Mouse (Mus musculus) kidney, embryonic 16.5 days (tissue): ENCODE data around the gene Phf1. TPM values are rescaled to one million over a fixed set of nuclear protein-coding genes. Genes with fewer than 3 reads are reported as not detected.

ENCODE experiments used
- ATAC-seq: fragments of 200-750 bp; cut with Nextera tagmentation; 2 replicates; pipeline ENCODE4 v1.8.0; 2017; ENCODE audit warnings: moderate TSS enrichment; ENCODE audit not compliant: low FRiP score, low TSS enrichment
- H3K27ac ChIP-seq: fragments of 300-500 bp; sonication (generic); 2 replicates; pipeline ENCODE4 v1.5.1; 2014; ENCODE audit warnings: low read length
- H3K27me3 ChIP-seq: fragments of 300-500 bp; sonication (generic); 2 replicates; pipeline ENCODE4 v1.6.1; 2014; ENCODE audit warnings: low read length, control low read depth, mixed read lengths; ENCODE audit not compliant: insufficient read depth
- H3K36me3 ChIP-seq: fragments of 300-500 bp; sonication (generic); 2 replicates; pipeline ENCODE4 v1.6.1; 2014; ENCODE audit warnings: low read length, control low read depth, mixed read lengths; ENCODE audit not compliant: insufficient read depth
- H3K4me1 ChIP-seq: fragments of 300-500 bp; sonication (generic); 2 replicates; pipeline ENCODE4 v1.6.1; 2014; ENCODE audit warnings: low read length, control low read depth, mixed read lengths; ENCODE audit not compliant: insufficient read depth
- H3K4me2 ChIP-seq: fragments of 300-500 bp; sonication (generic); replicated peaks from 2 replicates; pipeline ENCODE4 v1.6.1; 2014; ENCODE audit warnings: low read depth, low read length
- H3K4me3 ChIP-seq: fragments of 300-500 bp; sonication (generic); 2 replicates; pipeline ENCODE4 v1.5.1; 2014; ENCODE audit warnings: mild to moderate bottlenecking, low read length
- H3K9ac ChIP-seq: fragments of 300-500 bp; sonication (generic); replicated peaks from 2 replicates; pipeline ENCODE4 v1.6.1; 2014; ENCODE audit warnings: low read length
- H3K9me3 ChIP-seq: fragments of 300-500 bp; sonication (generic); 2 replicates; pipeline ENCODE4 v1.6.1; 2016; ENCODE audit warnings: low read length, control low read depth
- WGBS: fragments of 180-500 bp; shearing (Covaris S2); extraction: QIAGEN DNeasy Blood & Tissue Kit; methylation state at CpG from one replicate; pipeline ENCODE4 v1.1.7; 2014; 5-methylcytosine and 5-hydroxymethylcytosine counted together
- polyA plus RNA-seq: library from polyadenylated mRNA; unstranded; fragments of >200 nt; fragmentation: Nextera tagmentation; extraction: Ambion mirVana; gene quantifications from 2 replicates; pipeline ENCODE4 v1.2.1, GENCODE M21; 2015

Gene Phf1
- polyA plus RNA-seq, 1 experiment from 2014 or later = 9.3 TPM

GRCm38 (mm10) chr17:26957872-26958271 lies 25.0 kb downstream of the Phf1 start:
- Histone ChIP-seq H3K9me3 (no peaks in the 10 kb centered on the region), H3K27me3 (no peaks in the 10 kb centered on the region), H3K4me1 (peaks cover 13% of the 10 kb centered on the region), H3K4me3 (no peak overlapping the region), H3K36me3 (peaks cover 61% of the 10 kb centered on the region), H3K4me2 (no peak overlapping the region), H3K27ac (no peak overlapping the region), H3K9ac (no peak overlapping the region)
- ATAC-seq = no peak
- WGBS = 96% methylated on average over 5 of the region's 5 CpGs

- Histone ChIP-seq H3K4me2 (no peak overlapping the region), H3K27ac (no peak overlapping the region), H3K4me3 (no peak overlapping the region), H3K27me3 (no peaks in the 10 kb centered on the region), H3K4me1 (peaks cover 3% of the 10 kb centered on the region; the same call in 1 of the 2 replicates), H3K9me3 (no peaks in the 10 kb centered on the region), H3K36me3 (peaks cover 66% of the 10 kb centered on the region), H3K9ac (no peak overlapping the region)
- 49% methylated on average over 5 of the region's 5 CpGs for WGBS
- no peak for ATAC-seq
These were observed 26.0 kb downstream of the Phf1 start for GRCm38 (mm10) chr17:26958880-26959279.

GRCm38 (mm10) chr17:26959815-26960214 lies 27.0 kb downstream of the Phf1 start:
- Histone ChIP-seq H3K4me3 (no peak overlapping the region), H3K9me3 (no peaks in the 10 kb centered on the region), H3K27me3 (no peaks in the 10 kb centered on the region), H3K27ac (no peak overlapping the region), H3K4me2 (no peak overlapping the region), H3K4me1 (no peaks in the 10 kb centered on the region), H3K36me3 (peaks cover 73% of the 10 kb centered on the region), H3K9ac (no peak overlapping the region)
- WGBS = 96% methylated on average over 4 of the region's 4 CpGs
- no peak for ATAC-seq

- H3K4me2 ChIP-seq = no peak overlapping the region
- no peaks in the 10 kb centered on the region for H3K9me3 ChIP-seq
- no peak overlapping the region for H3K4me3 ChIP-seq
- WGBS = 93% methylated on average over 21 of the region's 21 CpGs
- H3K9ac ChIP-seq = no peak overlapping the region
- H3K27ac ChIP-seq = no peak overlapping the region
- peaks cover 70% of the 10 kb centered on the region for H3K36me3 ChIP-seq
- no peaks in the 10 kb centered on the region for H3K4me1 ChIP-seq
- H3K27me3 ChIP-seq = no peaks in the 10 kb centered on the region
- no peak for ATAC-seq
These were observed 28.9 kb downstream of the Phf1 start for GRCm38 (mm10) chr17:26961572-26962240.

GRCm38 (mm10) chr17:26966993-26967392 lies 34.1 kb downstream of the Phf1 start:
- Histone ChIP-seq H3K36me3 (peaks cover 44% of the 10 kb centered on the region), H3K4me2 (no peak overlapping the region), H3K9ac (no peak overlapping the region), H3K27ac (no peak overlapping the region), H3K4me1 (peaks cover 10% of the 10 kb centered on the region), H3K9me3 (no peaks in the 10 kb centered on the region), H3K4me3 (no peak overlapping the region), H3K27me3 (no peaks in the 10 kb centered on the region)
- no peak for ATAC-seq
- 89% methylated on average over 11 of the region's 11 CpGs for WGBS

- H3K27me3 ChIP-seq = no peaks in the 10 kb centered on the region
- WGBS = 87% methylated on average over 6 of the region's 6 CpGs
- no peak overlapping the region for H3K4me2 ChIP-seq
- H3K27ac ChIP-seq = no peak overlapping the region
- H3K9ac ChIP-seq = no peak overlapping the region
- peaks cover 40% of the 10 kb centered on the region for H3K36me3 ChIP-seq
- peaks cover 14% of the 10 kb centered on the region for H3K4me1 ChIP-seq
- no peaks in the 10 kb centered on the region for H3K9me3 ChIP-seq
- no peak overlapping the region for H3K4me3 ChIP-seq
- no peak for ATAC-seq
These were observed 34.6 kb downstream of the Phf1 start for GRCm38 (mm10) chr17:26967477-26967876.

- Histone ChIP-seq H3K4me3 (no peak overlapping the region), H3K9ac (no peak overlapping the region), H3K36me3 (peaks cover 33% of the 10 kb centered on the region), H3K4me2 (no peak overlapping the region), H3K4me1 (peaks cover 14% of the 10 kb centered on the region), H3K27ac (no peak overlapping the region), H3K27me3 (no peaks in the 10 kb centered on the region), H3K9me3 (no peaks in the 10 kb centered on the region)
- ATAC-seq = no peak
- 82% methylated on average over 6 of the region's 6 CpGs for WGBS
These were observed 35.4 kb downstream of the Phf1 start for GRCm38 (mm10) chr17:26968200-26968611.

GRCm38 (mm10) chr17:26969257-26969656 lies 36.4 kb downstream of the Phf1 start:
- no peaks in the 10 kb centered on the region for H3K9me3 ChIP-seq
- H3K4me3 ChIP-seq = no peak overlapping the region
- peaks cover 28% of the 10 kb centered on the region for H3K36me3 ChIP-seq
- H3K27me3 ChIP-seq = no peaks in the 10 kb centered on the region
- no peak overlapping the region for H3K27ac ChIP-seq
- H3K9ac ChIP-seq = no peak overlapping the region
- 88% methylated on average over 6 of the region's 6 CpGs for WGBS
- no peak overlapping the region for H3K4me2 ChIP-seq
- peaks cover 21% of the 10 kb centered on the region for H3K4me1 ChIP-seq
- ATAC-seq = no peak

GRCm38 (mm10) chr17:26970221-26970620 lies 37.4 kb downstream of the Phf1 start:
- no peak for ATAC-seq
- H3K27ac ChIP-seq = no peak overlapping the region
- H3K4me3 ChIP-seq = no peak overlapping the region
- H3K4me2 ChIP-seq = no peak overlapping the region
- no peaks in the 10 kb centered on the region for H3K27me3 ChIP-seq
- H3K4me1 ChIP-seq = peaks cover 28% of the 10 kb centered on the region
- H3K9me3 ChIP-seq = no peaks in the 10 kb centered on the region
- no peak overlapping the region for H3K9ac ChIP-seq
- WGBS = 72% methylated on average over 12 of the region's 12 CpGs
- peaks cover 27% of the 10 kb centered on the region for H3K36me3 ChIP-seq

GRCm38 (mm10) chr17:26971247-26971905 lies 38.5 kb downstream of the Phf1 start:
- no peak for ATAC-seq
- peak overlapping the region; percentile 80 for H3K4me2 ChIP-seq
- 68% methylated on average over 8 of the region's 8 CpGs for WGBS
- no peaks in the 10 kb centered on the region for H3K9me3 ChIP-seq
- H3K4me3 ChIP-seq = peak overlapping the region; percentile 97
- H3K27me3 ChIP-seq = no peaks in the 10 kb centered on the region
- peaks cover 25% of the 10 kb centered on the region for H3K36me3 ChIP-seq
- peak overlapping the region; percentile 95 for H3K9ac ChIP-seq
- H3K4me1 ChIP-seq = peaks cover 28% of the 10 kb centered on the region
- no peak overlapping the region for H3K27ac ChIP-seq
